ENCODE assay signal across 22 mouse cellular contexts in genomic region chr1:20879361-20879760, GRCm38 (mm10). TPM values are rescaled to one million over a fixed set of nuclear protein-coding genes. Genes with fewer than 3 reads are reported as not detected.
DNase-seq lines count a peak whose midpoint lies in the region; ATAC-seq lines count a peak whose summit lies in the region.
"Had no signal": no experiment of that assay in that cellular context is flagged by ENCODE, and none has a peak within 500 bp of the region (broad histone marks: within the 10 kb centered on the region; RNA-seq: fewer than 3 reads in every experiment).

No protein-coding gene starts in this region.

- no peak overlapping the region for H3K9ac ChIP-seq in embryonic facial prominence, embryonic 12.5 days
- H3K9ac ChIP-seq in limb, embryonic 12.5 days (replicated peaks) = no peak overlapping the region
- no peak overlapping the region for H3K9ac ChIP-seq in liver, embryonic 11.5 days (ENCODE audit: low read depth, low read length)
- H3K9ac ChIP-seq: forebrain, embryonic 13.5 days; heart, embryonic 13.5 days; limb, embryonic 13.5 days; liver, embryonic 13.5 days; midbrain, embryonic 13.5 days had no signal

- no peaks in the 10 kb centered on the region for H3K36me3 ChIP-seq in embryonic facial prominence, embryonic 12.5 days
- H3K36me3 ChIP-seq in embryonic facial prominence, embryonic 10.5 days (replicated peaks) = no peaks in the 10 kb centered on the region
- H3K36me3 ChIP-seq in limb, embryonic 12.5 days = no peaks in the 10 kb centered on the region
- no peaks in the 10 kb centered on the region for H3K36me3 ChIP-seq in limb, embryonic 10.5 days
- H3K36me3 ChIP-seq in liver, embryonic 11.5 days (ENCODE audit: control insufficient read depth, insufficient read depth, low read length) = no peaks in the 10 kb centered on the region
- H3K36me3 ChIP-seq in midbrain, embryonic 10.5 days = no peaks in the 10 kb centered on the region
- H3K36me3 ChIP-seq: heart, embryonic 13.5 days; hindbrain, embryonic 10.5 days; limb, embryonic 13.5 days; liver, embryonic 13.5 days; midbrain, embryonic 13.5 days had no signal

- DNase-seq in embryonic facial prominence, embryonic 10.5 days (ENCODE audit: low spot score) = no peak
- DNase-seq in limb, embryonic 10.5 days (ENCODE audit: low spot score) = no peak
- peak; percentile 46 for DNase-seq in lung, postnatal 14 days
- DNase-seq in liver, embryonic 11.5 days (ENCODE audit: low spot score) = no peak
- no peak for DNase-seq in retina, postnatal 1 day
- DNase-seq in midbrain, embryonic 10.5 days (ENCODE audit: low spot score) = no peak
- DNase-seq: adrenal gland, adult 8-10 months; cerebellum, adult 11-12 months; cerebellum, postnatal 25 days; kidney, adult 18-20 months; kidney, postnatal 10 days; liver, embryonic 13.5 days had no signal

- no peak overlapping the region for H3K27ac ChIP-seq in embryonic facial prominence, embryonic 12.5 days
- H3K27ac ChIP-seq in embryonic facial prominence, embryonic 10.5 days (replicated peaks) = no peak overlapping the region; the same call in 1 of the 2 replicates
- H3K27ac ChIP-seq in limb, embryonic 12.5 days = no peak overlapping the region
- H3K27ac ChIP-seq in limb, embryonic 10.5 days = no peak overlapping the region
- no peak overlapping the region for H3K27ac ChIP-seq in liver, embryonic 11.5 days (ENCODE audit: low read depth, low read length)
- no peak overlapping the region for H3K27ac ChIP-seq in midbrain, embryonic 10.5 days (replicated peaks)
- H3K27ac ChIP-seq: forebrain, embryonic 13.5 days; heart, embryonic 13.5 days; hindbrain, embryonic 10.5 days; hindbrain, postnatal 0 days; layer of hippocampus, adult 2 months; limb, embryonic 13.5 days; liver, embryonic 13.5 days; midbrain, embryonic 13.5 days had no signal

- 85% methylated on average over 4 of the region's 4 CpGs for WGBS in embryonic facial prominence, embryonic 12.5 days
- WGBS in embryonic facial prominence, embryonic 10.5 days = 88% methylated on average over 4 of the region's 4 CpGs
- 85% methylated on average over 4 of the region's 4 CpGs for WGBS in limb, embryonic 12.5 days
- WGBS in limb, embryonic 10.5 days = 88% methylated on average over 4 of the region's 4 CpGs
- WGBS in liver, embryonic 11.5 days = 83% methylated on average over 4 of the region's 4 CpGs
- 92% methylated on average over 4 of the region's 4 CpGs for WGBS in midbrain, embryonic 10.5 days

- H3K4me3 ChIP-seq in embryonic facial prominence, embryonic 12.5 days = no peak overlapping the region
- no peak overlapping the region for H3K4me3 ChIP-seq in embryonic facial prominence, embryonic 10.5 days
- H3K4me3 ChIP-seq in limb, embryonic 12.5 days (replicated peaks) = no peak overlapping the region
- no peak overlapping the region for H3K4me3 ChIP-seq in limb, embryonic 10.5 days
- H3K4me3 ChIP-seq in liver, embryonic 11.5 days (ENCODE audit: low read depth, low read length) = no peak overlapping the region
- H3K4me3 ChIP-seq in midbrain, embryonic 10.5 days = no peak overlapping the region
- H3K4me3 ChIP-seq: forebrain, embryonic 13.5 days; heart, embryonic 13.5 days; hindbrain, embryonic 10.5 days; layer of hippocampus, adult 2 months; limb, embryonic 13.5 days; liver, embryonic 13.5 days; midbrain, embryonic 13.5 days had no signal

- no peaks in the 10 kb centered on the region for H3K27me3 ChIP-seq in embryonic facial prominence, embryonic 12.5 days
- H3K27me3 ChIP-seq in embryonic facial prominence, embryonic 10.5 days (replicated peaks; ENCODE audit: low read depth, poor library complexity, severe bottlenecking) = no peaks in the 10 kb centered on the region
- H3K27me3 ChIP-seq in limb, embryonic 12.5 days = no peaks in the 10 kb centered on the region
- no peaks in the 10 kb centered on the region for H3K27me3 ChIP-seq in limb, embryonic 10.5 days (ENCODE audit: low read depth, poor library complexity, severe bottlenecking)
- no peaks in the 10 kb centered on the region for H3K27me3 ChIP-seq in liver, embryonic 11.5 days (replicated peaks; ENCODE audit: control insufficient read depth, insufficient read depth, low read length)
- H3K27me3 ChIP-seq in midbrain, embryonic 10.5 days (ENCODE audit: low read depth, poor library complexity, severe bottlenecking) = no peaks in the 10 kb centered on the region
- H3K27me3 ChIP-seq: forebrain, embryonic 13.5 days; heart, embryonic 13.5 days; limb, embryonic 13.5 days; liver, embryonic 13.5 days; midbrain, embryonic 13.5 days had no signal

- no peak overlapping the region for H3K4me2 ChIP-seq in embryonic facial prominence, embryonic 12.5 days (replicated peaks)
- no peak overlapping the region for H3K4me2 ChIP-seq in limb, embryonic 12.5 days
- H3K4me2 ChIP-seq in liver, embryonic 11.5 days = no peak overlapping the region
- H3K4me2 ChIP-seq: forebrain, embryonic 13.5 days; heart, embryonic 13.5 days; limb, embryonic 13.5 days; liver, embryonic 13.5 days; midbrain, embryonic 13.5 days had no signal

- no peaks in the 10 kb centered on the region for H3K4me1 ChIP-seq in embryonic facial prominence, embryonic 12.5 days
- H3K4me1 ChIP-seq in embryonic facial prominence, embryonic 10.5 days = no peaks in the 10 kb centered on the region
- H3K4me1 ChIP-seq in limb, embryonic 12.5 days (replicated peaks) = no peaks in the 10 kb centered on the region
- H3K4me1 ChIP-seq in limb, embryonic 10.5 days = no peaks in the 10 kb centered on the region
- H3K4me1 ChIP-seq in liver, embryonic 11.5 days (replicated peaks; ENCODE audit: control insufficient read depth, insufficient read depth, low read length) = no peaks in the 10 kb centered on the region
- H3K4me1 ChIP-seq in midbrain, embryonic 10.5 days = no peaks in the 10 kb centered on the region
- H3K4me1 ChIP-seq: forebrain, embryonic 13.5 days; hindbrain, embryonic 10.5 days; limb, embryonic 13.5 days; liver, embryonic 13.5 days; midbrain, embryonic 13.5 days had no signal

- no peaks in the 10 kb centered on the region for H3K9me3 ChIP-seq in embryonic facial prominence, embryonic 12.5 days
- no peaks in the 10 kb centered on the region for H3K9me3 ChIP-seq in embryonic facial prominence, embryonic 10.5 days
- H3K9me3 ChIP-seq in limb, embryonic 12.5 days = no peaks in the 10 kb centered on the region
- no peaks in the 10 kb centered on the region for H3K9me3 ChIP-seq in limb, embryonic 10.5 days (replicated peaks)
- H3K9me3 ChIP-seq in liver, embryonic 11.5 days (ENCODE audit: control insufficient read depth, low read length) = no peaks in the 10 kb centered on the region
- H3K9me3 ChIP-seq in midbrain, embryonic 10.5 days (replicated peaks) = no peaks in the 10 kb centered on the region
- H3K9me3 ChIP-seq: forebrain, embryonic 13.5 days; heart, embryonic 13.5 days; hindbrain, embryonic 10.5 days; limb, embryonic 13.5 days; liver, embryonic 13.5 days; midbrain, embryonic 13.5 days had no signal

- ATAC-seq in embryonic facial prominence, embryonic 12.5 days (ENCODE audit: insufficient number of reproducible peaks, insufficient read depth, low FRiP score, low TSS enrichment) = 0 out of 2 replicates have a peak, but pooled peaks have one; percentile 47
- peak; percentile 26; the same call in 1 of the 2 replicates for ATAC-seq in limb, embryonic 12.5 days (ENCODE audit: insufficient number of reproducible peaks, insufficient read depth, low FRiP score, low TSS enrichment, low read depth)
- no peak for ATAC-seq in liver, embryonic 11.5 days (replicated peaks; ENCODE audit: low FRiP score)
- ATAC-seq: activated CD4-positive, CD25-positive, alpha-beta regulatory T cell, adult 4 months; forebrain, embryonic 13.5 days; hindbrain, postnatal 0 days; midbrain, embryonic 13.5 days had no signal

RNA-seq across cellular contexts. Expression of gene Paqr8, which starts 11.0 kb away (rescaled TPM):
- 8.1 and 9.1 TPM in 2 replicates for polyA plus RNA-seq in embryonic facial prominence, embryonic 12.5 days (2016; fragmentation: Nextera tagmentation; extraction: Ambion mirVana)
- 4.0 and 4.4 TPM in 2 replicates for polyA plus RNA-seq in embryonic facial prominence, embryonic 10.5 days (2016; fragmentation: Nextera tagmentation; extraction: Ambion mirVana)
- 6.7 and 7.5 TPM in 2 replicates for polyA plus RNA-seq in limb, embryonic 12.5 days (2016; fragmentation: Nextera tagmentation; extraction: Ambion mirVana)
- 2.6 and 3.7 TPM in 2 replicates for polyA plus RNA-seq in limb, embryonic 10.5 days (2016; fragmentation: Nextera tagmentation; extraction: Ambion mirVana)
- 1.4 and 1.9 TPM in 2 replicates for polyA plus RNA-seq in liver, embryonic 11.5 days (2014; fragmentation: Nextera tagmentation; extraction: Ambion mirVana)
- 5.3 and 6.4 TPM in 2 replicates for polyA plus RNA-seq in midbrain, embryonic 10.5 days (2016; fragmentation: Nextera tagmentation; extraction: Ambion mirVana)

RNA-seq across cellular contexts. Expression of gene Mcm3, which starts 59.2 kb away (rescaled TPM):
- polyA plus RNA-seq in embryonic facial prominence, embryonic 12.5 days (2016; fragmentation: Nextera tagmentation; extraction: Ambion mirVana) = 147 and 155 TPM in 2 replicates
- 278 and 297 TPM in 2 replicates for polyA plus RNA-seq in embryonic facial prominence, embryonic 10.5 days (2016; fragmentation: Nextera tagmentation; extraction: Ambion mirVana)
- 171 and 195 TPM in 2 replicates for polyA plus RNA-seq in limb, embryonic 12.5 days (2016; fragmentation: Nextera tagmentation; extraction: Ambion mirVana)
- 282 and 290 TPM in 2 replicates for polyA plus RNA-seq in limb, embryonic 10.5 days (2016; fragmentation: Nextera tagmentation; extraction: Ambion mirVana)
- 311 and 347 TPM in 2 replicates for polyA plus RNA-seq in liver, embryonic 11.5 days (2014; fragmentation: Nextera tagmentation; extraction: Ambion mirVana)
- polyA plus RNA-seq in midbrain, embryonic 10.5 days (2016; fragmentation: Nextera tagmentation; extraction: Ambion mirVana) = 269 and 296 TPM in 2 replicates
